Mouse (Mus musculus) forebrain, embryonic 16.5 days (tissue): Measurements from ENCODE around the gene Rasip1. TPM values are rescaled to one million over a fixed set of nuclear protein-coding genes. Genes with fewer than 3 reads are reported as not detected.

ENCODE experiments used
- polyA plus RNA-seq: library from polyadenylated mRNA; unstranded; fragments of >200 nt; fragmentation: Nextera tagmentation; extraction: Ambion mirVana; gene quantifications from 2 replicates; pipeline ENCODE4 v1.2.1, GENCODE M21; 2015

Rasip1 gene
- polyA plus RNA-seq, 1 experiment from 2014 or later = 15.1 TPM

Other genes starting within 250 kb of the Rasip1 start
- gene Snrnp70, start 231.7 kb upstream of the Rasip1 start, polyA plus RNA-seq = 206 and 215 TPM in 2 replicates
- gene Kcna7, start 221.8 kb upstream of the Rasip1 start, polyA plus RNA-seq = not detected in 2 replicates
- 0.10 TPM in 1 of 2 replicates, not detected in the other for gene Ntf5, start 213.8 kb upstream of the Rasip1 start, polyA plus RNA-seq
- gene Lhb, start 206.7 kb upstream of the Rasip1 start, polyA plus RNA-seq = 0.44 and 0.65 TPM in 2 replicates
- gene Gys1, start 192.6 kb upstream of the Rasip1 start, polyA plus RNA-seq = 19.9 and 21.6 TPM in 2 replicates
- gene Ruvbl2, start 189.4 kb upstream of the Rasip1 start, polyA plus RNA-seq = 137 and 147 TPM in 2 replicates
- gene Ftl1, start 167.6 kb upstream of the Rasip1 start, polyA plus RNA-seq = 5,701 and 5,899 TPM in 2 replicates
- 225 and 257 TPM in 2 replicates for gene Bax, start 160.6 kb upstream of the Rasip1 start, polyA plus RNA-seq
- 0.12 TPM in 1 of 2 replicates, not detected in the other for gene Tulp2, start 145.6 kb upstream of the Rasip1 start, polyA plus RNA-seq
- not detected in 2 replicates for gene Gm45808, start 140.7 kb upstream of the Rasip1 start, polyA plus RNA-seq
- gene Dhdh, start 138.7 kb upstream of the Rasip1 start, polyA plus RNA-seq = 2.2 and 3.0 TPM in 2 replicates
- gene Nucb1, start 117.1 kb upstream of the Rasip1 start, polyA plus RNA-seq = 106 and 107 TPM in 2 replicates
- gene Ppp1r15a, start 101.2 kb upstream of the Rasip1 start, polyA plus RNA-seq = 14.4 and 16.4 TPM in 2 replicates
- gene Plekha4, start 101.2 kb upstream of the Rasip1 start, polyA plus RNA-seq = 0.57 and 0.81 TPM in 2 replicates
- gene Hsd17b14, start 72.6 kb upstream of the Rasip1 start, polyA plus RNA-seq = not detected in 2 replicates
- 24.2 and 24.5 TPM in 2 replicates for gene Bcat2, start 57.3 kb upstream of the Rasip1 start, polyA plus RNA-seq
- not detected in 2 replicates for gene Fgf21, start 12.0 kb upstream of the Rasip1 start, polyA plus RNA-seq
- not detected in 2 replicates for gene Fut1, start 10.2 kb upstream of the Rasip1 start, polyA plus RNA-seq
- gene Izumo1, start 5.7 kb upstream of the Rasip1 start, polyA plus RNA-seq = not detected in 2 replicates
- gene Mamstr, start 12.5 kb downstream of the Rasip1 start, polyA plus RNA-seq = 2.8 and 4.2 TPM in 2 replicates
- gene Fut2, start 38.9 kb downstream of the Rasip1 start, polyA plus RNA-seq = 0.10 and 0.21 TPM in 2 replicates
- gene Ntn5, start 56.5 kb downstream of the Rasip1 start, polyA plus RNA-seq = 0.80 and 0.84 TPM in 2 replicates
- gene Sec1, start 66.9 kb downstream of the Rasip1 start, polyA plus RNA-seq = 0.10 and 0.25 TPM in 2 replicates
- gene Car11, start 72.4 kb downstream of the Rasip1 start, polyA plus RNA-seq = 40.1 and 64.4 TPM in 2 replicates
- 4.1 and 4.3 TPM in 2 replicates for gene Dbp, start 77.6 kb downstream of the Rasip1 start, polyA plus RNA-seq
- gene Rpl18, start 88.0 kb downstream of the Rasip1 start, polyA plus RNA-seq = 567 and 579 TPM in 2 replicates
- gene Sphk2, start 90.5 kb downstream of the Rasip1 start, polyA plus RNA-seq = 29.9 and 31.1 TPM in 2 replicates
- 0.60 and 1.1 TPM in 2 replicates for gene Fam83e, start 93.7 kb downstream of the Rasip1 start, polyA plus RNA-seq
- not detected in 2 replicates for gene Spaca4, start 98.3 kb downstream of the Rasip1 start, polyA plus RNA-seq
- 18.9 and 26.4 TPM in 2 replicates for gene Lmtk3, start 156.2 kb downstream of the Rasip1 start, polyA plus RNA-seq
- 5.5 and 7.1 TPM in 2 replicates for gene Sult2b1, start 157.2 kb downstream of the Rasip1 start, polyA plus RNA-seq
- gene Cyth2, start 187.1 kb downstream of the Rasip1 start, polyA plus RNA-seq = 327 and 379 TPM in 2 replicates
- 0.85 and 1.1 TPM in 2 replicates for gene Kcnj14, start 197.3 kb downstream of the Rasip1 start, polyA plus RNA-seq
- gene Grwd1, start 203.5 kb downstream of the Rasip1 start, polyA plus RNA-seq = 45.3 and 46.1 TPM in 2 replicates
- 41.8 TPM in 2 replicates for gene Kdelr1, start 245.3 kb downstream of the Rasip1 start, polyA plus RNA-seq